Mouse (Mus musculus) embryonic fibroblast, embryonic 13.5 days (primary cell): Measurements from ENCODE around the gene Pxylp1. TPM values are rescaled to one million over a fixed set of nuclear protein-coding genes. Genes with fewer than 3 reads are reported as not detected.
A peak's percentile ranks its signal among the peaks of the same experiment; 100 is the strongest.

Source experiments
- H3K27ac ChIP-seq: 2 replicates; pipeline ENCODE4 v1.5.1; 2012; ENCODE audit warnings: low read length, control low read depth, inconsistent platforms; ENCODE audit not compliant: insufficient read depth
- H3K4me1 ChIP-seq: 2 replicates; pipeline ENCODE4 v1.6.1; 2011; ENCODE audit warnings: low read length; ENCODE audit not compliant: control insufficient read depth, insufficient read depth
- H3K4me3 ChIP-seq: 2 replicates; pipeline ENCODE4 v1.5.1; 2011; ENCODE audit warnings: mild to moderate bottlenecking, control low read depth, low read length; ENCODE audit not compliant: insufficient read depth
- CTCF ChIP-seq: IDR thresholded peaks from 2 replicates; pipeline ENCODE4 v1.5.1; 2011; ENCODE audit warnings: mild to moderate bottlenecking, control low read depth, low read length, moderate library complexity, borderline replicate concordance; ENCODE audit not compliant: insufficient read depth
- POLR2A ChIP-seq: IDR thresholded peaks from 2 replicates; pipeline ENCODE4 v1.6.1; 2011; ENCODE audit warnings: low read depth, mild to moderate bottlenecking, control low read depth, low read length, moderate library complexity
- polyA plus RNA-seq: library from polyadenylated mRNA; stranded (reverse); fragments of >200 nt; gene quantifications from 2 replicates; pipeline ENCODE4 v1.2.4, GENCODE M21; 2011; ENCODE audit warnings: low read depth; ENCODE audit not compliant: missing spikeins, insufficient read length

Pxylp1 gene
- polyA plus RNA-seq, 1 experiment = 19.5 TPM

DNA sequence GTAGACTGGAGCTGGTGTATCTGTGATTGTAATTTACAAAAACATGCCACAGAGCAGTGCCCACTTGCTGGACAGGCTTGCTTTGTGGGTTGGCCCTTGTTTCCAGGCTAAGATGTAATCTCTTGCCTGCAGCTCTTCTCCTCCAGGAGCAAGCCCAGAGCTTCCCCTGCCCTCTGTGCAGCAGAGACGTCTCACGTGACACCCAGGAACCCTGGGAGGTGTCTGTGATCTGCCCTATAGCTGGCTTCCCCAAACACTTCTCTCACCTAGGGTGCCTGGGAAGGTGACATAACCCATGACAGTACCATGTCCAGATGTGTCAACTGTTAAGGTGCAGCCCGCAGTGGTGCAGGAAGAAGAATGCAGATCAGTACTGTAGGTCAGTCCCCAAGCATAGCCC, 28.9 kb downstream of the Pxylp1 start:
- Histone ChIP-seq H3K4me1 (peaks cover 33% of the 10 kb centered on the region), H3K27ac (peak overlapping the region; percentile 72), H3K4me3 (no peak overlapping the region)
- TF ChIP-seq POLR2A (no peak), CTCF (no peak)

DNA sequence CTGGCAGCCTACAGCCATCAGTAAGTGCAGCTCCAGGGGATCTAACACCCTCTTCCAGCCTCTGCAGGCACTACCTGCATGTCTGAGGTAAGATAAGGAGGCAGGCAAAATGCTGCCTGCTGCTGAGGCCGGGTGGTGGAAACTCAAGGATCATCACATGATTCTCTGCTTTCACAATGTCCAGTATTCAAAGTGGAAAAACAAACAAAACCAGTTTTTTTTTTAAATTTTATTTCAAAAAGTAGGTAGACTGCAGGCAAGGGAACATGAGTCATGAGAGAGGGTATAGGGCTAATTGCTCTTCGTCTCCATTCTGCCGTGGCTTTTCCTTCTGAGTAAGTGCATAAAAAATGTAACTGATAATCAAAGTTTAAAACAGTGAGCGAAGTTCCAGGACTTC, 29.6 kb downstream of the Pxylp1 start:
- no peak for TF ChIP-seq CTCF
- TF ChIP-seq POLR2A = no peak
- Histone ChIP-seq H3K4me1 (peaks cover 31% of the 10 kb centered on the region), H3K4me3 (no peak overlapping the region), H3K27ac (peak overlapping the region; percentile 72)

DNA sequence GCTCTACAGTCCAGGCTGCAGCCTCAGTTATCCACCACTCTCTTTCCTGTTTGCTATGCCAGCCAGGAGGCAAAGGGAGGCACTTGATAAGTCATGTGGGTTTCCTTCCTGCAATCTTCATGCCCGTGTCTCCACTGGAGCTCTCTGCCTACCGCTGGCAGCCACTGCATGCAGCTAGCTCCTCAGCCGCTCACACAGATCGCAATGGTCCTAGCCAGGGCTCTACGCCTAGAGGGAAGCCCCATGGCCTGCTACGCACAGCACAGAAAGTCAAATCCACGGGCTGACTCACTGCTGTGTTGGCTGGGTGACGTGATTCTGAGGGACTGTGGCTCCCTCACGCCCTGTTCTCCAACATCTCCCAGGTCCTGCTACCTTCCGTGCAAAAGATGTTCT, 31.4 kb downstream of the Pxylp1 start:
- Histone ChIP-seq H3K4me1 (peaks cover 26% of the 10 kb centered on the region), H3K4me3 (no peak overlapping the region), H3K27ac (peak overlapping the region; percentile 21; the same call in 1 of the 2 replicates)
- TF ChIP-seq POLR2A (no peak), CTCF (no peak)

DNA sequence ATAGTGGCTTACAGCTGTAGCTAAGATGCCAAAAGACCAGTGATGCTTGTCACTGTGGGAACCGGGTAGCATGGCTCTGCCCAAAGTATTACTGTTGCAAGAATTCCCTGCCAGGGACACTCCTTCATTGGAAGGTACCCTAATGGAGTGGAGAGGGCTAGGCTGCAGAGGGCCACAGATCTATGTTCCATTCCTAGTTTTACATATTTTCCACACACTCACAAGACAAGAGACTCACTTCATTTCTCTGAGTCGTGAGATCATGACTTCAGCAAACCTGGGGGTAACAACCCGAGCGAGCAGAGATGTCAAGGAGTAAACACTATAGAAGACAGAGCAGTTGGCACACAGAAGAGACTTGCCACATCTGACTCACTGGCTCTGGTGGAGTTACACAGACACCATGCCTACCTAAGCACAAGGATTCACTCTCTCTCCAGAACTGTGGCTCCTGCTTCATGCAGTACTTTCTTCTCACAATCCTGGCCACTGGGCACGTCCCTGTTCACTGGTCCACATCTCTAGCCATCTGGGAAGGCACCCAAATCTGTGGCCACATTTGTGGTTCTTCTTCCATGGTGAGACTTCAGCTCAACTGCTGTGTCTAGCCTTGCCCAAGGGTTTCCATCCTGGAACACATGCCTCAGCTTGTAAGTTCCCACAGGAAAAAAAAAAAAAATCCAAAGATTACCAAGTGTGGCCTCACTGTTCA, 31.9 kb downstream of the Pxylp1 start:
- peak overlapping the region; percentile 21 for H3K27ac ChIP-seq
- no peak overlapping the region for H3K4me3 ChIP-seq
- peaks cover 26% of the 10 kb centered on the region for H3K4me1 ChIP-seq
- TF ChIP-seq CTCF (no peak), POLR2A (no peak)

DNA sequence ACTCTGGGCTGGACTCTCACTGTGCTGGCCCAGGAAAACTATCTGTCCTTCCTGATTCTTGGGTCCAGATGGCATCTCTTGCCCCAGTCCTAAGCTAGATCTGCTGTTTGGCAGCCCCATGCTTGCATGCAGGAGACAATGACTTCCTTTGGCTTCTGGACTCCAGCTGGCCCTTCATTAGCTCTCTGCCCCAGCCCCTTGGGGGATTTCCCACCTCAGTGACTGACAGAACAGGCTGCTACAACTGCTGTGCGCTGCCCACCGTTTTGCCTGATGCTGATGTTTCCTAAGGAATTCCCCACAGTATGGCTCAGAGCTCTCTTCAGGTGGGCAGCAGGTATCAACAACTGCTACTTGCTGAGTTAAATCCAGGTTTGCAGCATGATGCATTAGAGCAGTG, 33.4 kb downstream of the Pxylp1 start:
- TF ChIP-seq POLR2A (no peak), CTCF (no peak)
- H3K4me1 ChIP-seq = peaks cover 24% of the 10 kb centered on the region
- H3K27ac ChIP-seq = no peak overlapping the region
- H3K4me3 ChIP-seq = no peak overlapping the region

DNA sequence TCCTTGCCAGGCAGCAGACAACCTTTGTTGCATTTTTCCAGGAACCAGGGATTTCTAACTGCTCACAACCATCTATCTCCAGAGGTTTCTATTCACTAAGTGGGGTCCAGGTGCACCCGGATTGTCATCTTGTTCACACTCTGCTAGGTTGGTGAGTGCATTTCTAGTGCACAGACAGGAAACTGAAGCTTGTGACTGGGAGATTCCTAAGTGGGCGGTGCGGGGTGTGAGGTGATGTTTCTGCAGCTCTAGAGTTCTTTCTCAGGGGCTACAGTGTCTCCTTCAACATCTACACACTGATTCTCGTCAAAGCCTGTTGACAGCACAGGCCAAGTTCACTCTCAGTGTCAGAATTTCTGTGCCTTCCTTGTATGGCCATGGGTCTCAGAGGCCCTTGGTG, 34.6 kb downstream of the Pxylp1 start:
- peaks cover 21% of the 10 kb centered on the region for H3K4me1 ChIP-seq
- no peak overlapping the region for H3K27ac ChIP-seq
- no peak for TF ChIP-seq POLR2A
- TF ChIP-seq CTCF = no peak
- no peak overlapping the region for H3K4me3 ChIP-seq

DNA sequence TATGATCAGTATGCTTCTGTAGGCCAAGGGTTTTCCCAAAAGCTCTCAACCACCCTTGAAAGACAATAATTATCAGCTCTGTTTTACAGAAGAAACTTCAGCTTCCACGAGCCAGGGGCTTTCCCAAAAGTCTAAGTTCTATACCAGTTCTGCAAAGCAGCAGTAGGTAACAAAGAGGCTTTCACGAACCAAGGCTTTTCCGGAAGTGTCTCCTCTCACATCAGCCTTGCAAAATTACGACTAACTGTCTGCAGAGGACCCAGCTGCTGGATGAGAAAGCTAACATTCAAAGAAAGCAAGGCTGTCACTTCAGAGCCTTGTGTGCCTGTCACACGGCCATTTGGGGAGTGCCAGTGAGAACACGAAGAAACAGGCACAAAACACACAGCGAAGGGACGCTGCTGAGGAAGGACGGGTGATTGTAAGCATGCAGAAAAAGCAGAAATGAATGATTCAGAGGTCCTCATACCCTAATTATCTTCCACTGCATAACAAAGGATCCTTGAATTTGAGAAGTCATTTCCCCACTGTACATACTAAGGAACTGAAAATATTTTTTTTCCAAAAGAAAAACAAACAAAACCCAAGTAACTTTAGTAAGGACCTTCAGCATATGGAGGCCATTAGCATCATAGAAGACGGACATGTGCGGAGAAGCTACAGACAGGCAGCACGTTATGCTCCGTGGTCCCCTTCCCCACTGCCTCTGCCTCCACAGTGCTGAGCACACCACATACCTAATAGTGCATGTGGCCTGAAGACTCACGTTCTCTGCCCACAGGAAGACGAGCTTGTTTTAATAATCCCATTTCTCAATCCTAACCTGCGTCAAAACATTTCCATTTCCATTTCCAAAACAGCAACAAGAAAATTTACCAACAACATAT, 38.9 kb downstream of the Pxylp1 start:
- peaks cover 3% of the 10 kb centered on the region for H3K4me1 ChIP-seq
- no peak overlapping the region for H3K4me3 ChIP-seq
- no peak overlapping the region for H3K27ac ChIP-seq
- no peak for TF ChIP-seq CTCF
- no peak for TF ChIP-seq POLR2A

DNA sequence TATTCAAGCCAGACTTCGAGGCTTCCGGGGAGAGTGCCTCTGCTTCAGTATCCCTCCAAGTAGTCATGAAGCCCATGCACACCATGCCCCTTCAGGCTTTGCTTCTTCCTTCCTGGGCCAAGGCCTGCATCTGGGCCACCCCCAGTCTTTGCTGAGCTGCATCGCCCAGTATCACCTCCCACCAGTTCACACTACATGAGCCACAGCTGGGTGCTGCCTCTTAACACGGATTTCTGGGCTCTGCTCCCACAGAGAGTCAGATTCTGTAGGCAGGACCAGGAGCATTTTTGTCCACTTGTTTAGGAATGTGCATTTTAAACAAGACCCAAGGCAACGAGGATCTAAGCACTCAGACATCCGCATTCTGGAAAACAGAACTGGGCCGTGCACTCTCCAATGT, 40.8 kb downstream of the Pxylp1 start:
- TF ChIP-seq CTCF (no peak), POLR2A (no peak)
- H3K4me3 ChIP-seq = no peak overlapping the region
- H3K4me1 ChIP-seq = peaks cover 3% of the 10 kb centered on the region; the same call in 1 of the 2 replicates
- H3K27ac ChIP-seq = no peak overlapping the region

DNA sequence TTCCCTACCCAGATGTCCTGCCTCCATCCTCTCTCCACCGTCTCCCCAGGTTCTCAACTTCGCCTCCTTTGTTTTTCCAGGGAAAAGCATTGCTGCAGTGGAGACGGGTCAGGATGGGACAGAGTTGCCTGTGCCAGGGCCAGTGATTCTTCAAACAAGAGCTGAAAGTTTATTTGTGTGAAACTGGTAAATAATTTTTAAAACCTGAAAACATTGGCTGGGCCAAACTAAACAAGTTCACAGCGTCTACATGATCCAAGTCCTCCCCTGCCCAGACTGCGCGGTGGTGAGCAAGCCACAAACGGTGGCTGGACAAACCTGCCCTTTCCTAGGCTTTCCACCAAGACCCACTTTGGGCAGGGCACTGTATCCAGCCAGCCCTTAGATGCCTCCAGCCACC, 41.4 kb downstream of the Pxylp1 start:
- Histone ChIP-seq H3K4me1 (peaks cover 3% of the 10 kb centered on the region; the same call in 1 of the 2 replicates), H3K4me3 (no peak overlapping the region), H3K27ac (no peak overlapping the region)
- TF ChIP-seq CTCF (no peak), POLR2A (no peak)

DNA sequence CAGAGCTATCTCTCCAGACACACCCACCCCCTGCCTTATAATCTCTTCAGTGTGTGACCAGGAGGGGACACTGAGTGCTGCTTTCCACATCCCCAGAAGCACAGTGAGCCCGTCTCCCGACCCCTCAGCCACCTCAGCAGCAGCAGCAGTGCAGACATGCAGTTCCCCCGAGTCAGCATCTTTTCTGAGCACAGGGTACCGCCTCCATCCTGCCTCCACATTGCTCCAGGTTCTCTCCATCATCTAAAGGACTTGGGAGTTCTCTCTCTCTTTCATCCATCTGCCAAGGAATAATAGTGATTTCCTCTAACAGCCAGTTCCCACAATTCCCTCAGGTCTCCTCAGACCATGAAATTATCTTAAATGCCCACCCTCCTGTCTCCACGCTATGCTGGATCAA, 43.5 kb downstream of the Pxylp1 start:
- Histone ChIP-seq H3K4me1 (peaks cover 14% of the 10 kb centered on the region; the same call in 1 of the 2 replicates), H3K4me3 (no peak overlapping the region), H3K27ac (no peak overlapping the region)
- TF ChIP-seq POLR2A (no peak), CTCF (no peak)
